Mouse (Mus musculus) erythroblast, embryonic 14.5 days (primary cell): ENCODE data around the gene Tbl1xr1. TPM values are rescaled to one million over a fixed set of nuclear protein-coding genes. Genes with fewer than 3 reads are reported as not detected.
A peak's percentile ranks its signal among the peaks of the same experiment; 100 is the strongest.

ENCODE experiments used
- H3K27me3 ChIP-seq: 2 replicates; pipeline ENCODE4 v1.6.1; 2012; ENCODE audit warnings: inconsistent platforms; ENCODE audit not compliant: control insufficient read depth
- H3K36me3 ChIP-seq: 2 replicates; pipeline ENCODE4 v1.6.1; 2012; ENCODE audit warnings: mild to moderate bottlenecking, inconsistent platforms; ENCODE audit not compliant: control insufficient read depth
- H3K4me1 ChIP-seq: 2 replicates; pipeline ENCODE4 v1.6.1; 2012; ENCODE audit warnings: inconsistent platforms; ENCODE audit not compliant: control insufficient read depth
- H3K4me3 ChIP-seq: replicated peaks from 2 replicates; pipeline ENCODE3; 2012; ENCODE audit warnings: moderate library complexity, mild to moderate bottlenecking, inconsistent platforms
- H3K9me3 ChIP-seq: 2 replicates; pipeline ENCODE4 v1.6.1; 2012; ENCODE audit warnings: low read length, inconsistent platforms, mixed read lengths; ENCODE audit not compliant: control insufficient read depth
- GATA1 ChIP-seq: IDR thresholded peaks from 2 replicates; pipeline ENCODE4 v1.6.1; 2012; ENCODE audit warnings: low read length, inconsistent platforms, mixed read lengths
- TAL1 ChIP-seq: IDR thresholded peaks from 3 replicates; pipeline ENCODE4 v1.6.1; 2012; ENCODE audit warnings: low read length, inconsistent platforms, mixed read lengths
- polyA plus RNA-seq: library from polyadenylated mRNA; stranded (reverse); fragments of >175 nt; gene quantifications from 2 replicates; pipeline ENCODE4 v1.2.3, GENCODE M21; 2012

Gene Tbl1xr1
- polyA plus RNA-seq: 0.02 and 0.53 TPM in 2 replicates

DNA sequence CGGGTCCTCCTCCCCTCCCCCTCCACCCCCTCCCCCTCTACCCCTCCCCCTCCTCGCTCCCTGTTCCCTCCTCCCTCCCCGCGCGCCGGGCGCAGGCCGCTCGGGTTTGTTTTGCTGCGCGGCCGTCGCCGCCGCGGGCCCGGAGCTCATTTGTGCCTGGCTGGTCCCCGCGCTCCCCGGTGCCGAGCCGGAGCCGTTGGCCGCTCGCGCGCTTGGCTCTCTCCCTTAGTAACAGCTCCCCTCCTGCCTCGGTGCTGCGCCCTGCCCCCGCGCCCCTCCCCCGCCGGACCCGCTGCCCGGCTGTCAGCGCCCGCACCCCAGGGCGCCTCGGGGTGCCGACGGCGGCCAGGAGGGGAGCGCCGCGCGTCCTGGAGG, at the start of gene Tbl1xr1:
TSS of gene Tbl1xr1 (plus strand) at position 92 of the 375 bp plus-strand sequence.
- Histone ChIP-seq H3K4me3 (peak within 1 kb of the TSS; percentile 84), H3K4me1 (peaks cover 51% of the 10 kb centered on the region), H3K9me3 (no peaks in the 10 kb centered on the region), H3K27me3 (no peaks in the 10 kb centered on the region), H3K36me3 (peaks cover 10% of the 10 kb centered on the region)
- TF ChIP-seq TAL1: no peak
- no peak for TF ChIP-seq GATA1

DNA sequence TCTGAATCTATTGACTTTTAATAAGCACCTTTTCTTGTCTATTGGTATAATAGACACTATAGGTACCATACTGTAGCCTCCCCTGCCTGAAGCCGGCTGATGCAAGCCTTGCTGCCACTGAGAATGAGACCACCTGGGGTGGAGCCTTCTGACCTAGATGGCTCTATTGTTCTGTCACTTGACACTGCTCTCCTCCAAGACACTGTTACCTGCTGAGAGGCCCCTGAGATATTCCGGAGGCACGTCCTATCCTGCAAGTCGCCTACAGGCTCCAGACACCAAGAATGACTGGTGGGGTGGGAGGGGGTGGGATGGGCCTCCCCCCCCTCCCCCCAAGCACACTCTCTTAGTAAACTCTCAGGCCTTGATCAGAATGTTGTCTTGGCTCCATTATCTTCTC, 38.4 kb upstream of the Tbl1xr1 start:
- Histone ChIP-seq H3K4me3 (no peak overlapping the region), H3K4me1 (no peaks in the 10 kb centered on the region), H3K36me3 (no peaks in the 10 kb centered on the region), H3K9me3 (no peaks in the 10 kb centered on the region), H3K27me3 (no peaks in the 10 kb centered on the region)
- no peak for TF ChIP-seq GATA1
- TF ChIP-seq TAL1: no peak

DNA sequence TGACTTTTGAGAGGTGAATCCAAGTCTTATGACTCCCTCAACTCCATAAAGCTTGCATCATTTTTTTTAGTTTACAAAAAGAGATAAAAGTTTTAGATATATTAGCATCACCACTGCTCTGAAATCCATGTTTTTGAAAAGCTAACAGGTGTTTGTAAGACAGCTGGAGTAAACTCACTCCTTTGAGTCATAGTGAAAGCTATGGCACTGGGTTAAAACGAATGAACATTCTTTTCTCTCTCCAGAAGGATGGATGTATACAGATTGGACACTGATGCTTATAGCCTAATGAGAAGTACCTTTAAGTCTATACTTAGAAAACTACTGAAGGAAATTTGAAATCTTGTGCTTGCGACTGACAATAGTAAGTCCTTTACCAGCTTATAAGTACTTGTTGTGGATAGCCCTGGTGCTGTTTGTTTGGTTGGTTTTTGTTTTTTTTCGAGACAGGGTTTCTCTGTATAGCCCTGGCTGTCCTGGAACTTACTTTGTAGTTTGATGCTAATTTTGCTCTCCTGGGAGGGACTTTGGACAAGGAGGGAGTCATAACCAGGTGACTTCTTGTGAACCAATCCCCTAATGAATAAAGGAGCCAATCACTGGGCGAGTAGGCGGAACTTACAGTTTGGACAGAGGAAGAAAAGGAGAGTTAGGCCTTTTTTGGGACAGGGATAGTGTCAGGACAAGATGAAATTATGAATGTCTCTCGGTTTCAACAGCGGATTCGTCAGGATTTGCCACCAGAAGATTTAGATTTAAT, 37.2 kb upstream of the Tbl1xr1 start:
- Histone ChIP-seq H3K36me3 (no peaks in the 10 kb centered on the region), H3K9me3 (no peaks in the 10 kb centered on the region), H3K27me3 (no peaks in the 10 kb centered on the region), H3K4me1 (no peaks in the 10 kb centered on the region), H3K4me3 (no peak overlapping the region)
- TF ChIP-seq TAL1 (no peak), GATA1 (no peak)

DNA sequence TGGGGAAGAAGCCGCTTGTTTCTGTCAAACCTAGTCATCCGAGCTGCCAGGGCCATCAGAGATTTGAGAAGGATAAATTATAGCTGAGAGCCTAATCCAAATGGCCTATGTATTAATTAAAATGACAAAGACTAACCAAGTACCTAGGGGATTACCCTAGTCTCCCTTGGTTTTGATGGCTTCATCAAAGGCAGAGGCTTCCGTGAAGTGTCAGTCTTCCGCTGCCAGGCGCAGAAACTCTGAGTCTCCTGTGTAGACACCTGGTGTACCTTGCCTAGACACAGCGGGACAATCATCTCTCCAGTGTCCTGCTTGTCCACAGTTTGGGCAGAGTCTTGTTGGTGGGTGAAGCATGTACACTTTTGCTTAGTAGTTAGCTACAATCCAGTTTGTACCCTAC, 35.8 kb upstream of the Tbl1xr1 start:
- no peaks in the 10 kb centered on the region for H3K4me1 ChIP-seq
- no peaks in the 10 kb centered on the region for H3K9me3 ChIP-seq
- no peaks in the 10 kb centered on the region for H3K36me3 ChIP-seq
- no peaks in the 10 kb centered on the region for H3K27me3 ChIP-seq
- H3K4me3 ChIP-seq: no peak overlapping the region
- TF ChIP-seq GATA1: no peak
- no peak for TF ChIP-seq TAL1

DNA sequence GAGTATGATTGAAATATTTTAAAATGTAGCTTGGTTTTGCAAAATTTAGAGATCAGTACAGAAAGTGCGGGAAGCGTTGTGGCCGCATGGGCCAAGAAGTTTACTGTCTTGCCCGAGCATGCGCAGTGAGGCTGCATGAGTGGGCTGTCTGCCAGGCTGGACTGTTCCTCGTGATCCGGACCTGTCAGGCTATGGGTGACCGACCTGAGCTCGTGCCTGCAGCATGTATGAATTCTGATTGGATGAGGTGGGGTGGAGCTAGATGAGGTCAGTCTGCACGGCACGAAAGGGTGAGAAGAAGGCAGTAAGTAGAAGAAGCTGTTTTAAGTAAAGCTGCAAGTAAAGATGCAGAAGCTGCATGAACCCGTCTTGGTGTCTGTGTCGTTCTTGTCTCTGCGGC, 29.2 kb upstream of the Tbl1xr1 start:
- H3K36me3 ChIP-seq: no peaks in the 10 kb centered on the region
- H3K4me1 ChIP-seq: no peaks in the 10 kb centered on the region
- H3K9me3 ChIP-seq: no peaks in the 10 kb centered on the region
- no peaks in the 10 kb centered on the region for H3K27me3 ChIP-seq
- no peak for TF ChIP-seq TAL1
- TF ChIP-seq GATA1: no peak
- H3K4me3 ChIP-seq: no peak overlapping the region

DNA sequence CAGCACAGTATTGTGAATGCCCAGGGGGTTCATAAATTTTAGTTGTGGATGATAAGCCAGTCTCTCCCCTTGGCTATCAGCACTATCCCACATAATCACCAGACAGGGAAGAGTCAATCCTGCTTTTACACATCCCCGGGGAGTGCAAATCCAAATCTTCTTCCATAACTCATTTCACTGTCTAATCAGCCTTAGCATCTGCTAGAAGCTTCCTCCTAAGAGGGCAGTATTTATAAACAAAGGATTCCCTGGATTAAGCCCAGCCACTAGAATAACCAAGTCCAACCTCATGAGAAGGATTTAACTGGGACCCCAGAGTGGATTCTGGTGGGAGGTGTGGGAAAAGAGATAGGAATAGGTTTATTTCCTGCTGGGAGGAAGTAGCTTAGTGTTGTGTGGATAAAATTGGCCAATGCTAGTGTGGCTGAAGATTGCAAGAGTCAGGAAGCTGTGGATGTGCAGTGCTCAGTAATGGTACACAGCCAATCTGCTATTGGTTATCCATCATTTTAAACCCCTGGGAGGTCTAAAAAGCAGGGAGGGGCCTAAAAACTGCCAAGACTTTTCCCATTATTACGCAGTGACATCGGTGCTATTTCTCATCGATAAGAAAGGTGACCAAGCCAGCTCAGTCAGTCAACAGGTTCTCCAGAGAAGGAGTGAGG, 19.7 kb upstream of the Tbl1xr1 start:
- no peak overlapping the region for H3K4me3 ChIP-seq
- TF ChIP-seq TAL1 (no peak), GATA1 (no peak)

DNA sequence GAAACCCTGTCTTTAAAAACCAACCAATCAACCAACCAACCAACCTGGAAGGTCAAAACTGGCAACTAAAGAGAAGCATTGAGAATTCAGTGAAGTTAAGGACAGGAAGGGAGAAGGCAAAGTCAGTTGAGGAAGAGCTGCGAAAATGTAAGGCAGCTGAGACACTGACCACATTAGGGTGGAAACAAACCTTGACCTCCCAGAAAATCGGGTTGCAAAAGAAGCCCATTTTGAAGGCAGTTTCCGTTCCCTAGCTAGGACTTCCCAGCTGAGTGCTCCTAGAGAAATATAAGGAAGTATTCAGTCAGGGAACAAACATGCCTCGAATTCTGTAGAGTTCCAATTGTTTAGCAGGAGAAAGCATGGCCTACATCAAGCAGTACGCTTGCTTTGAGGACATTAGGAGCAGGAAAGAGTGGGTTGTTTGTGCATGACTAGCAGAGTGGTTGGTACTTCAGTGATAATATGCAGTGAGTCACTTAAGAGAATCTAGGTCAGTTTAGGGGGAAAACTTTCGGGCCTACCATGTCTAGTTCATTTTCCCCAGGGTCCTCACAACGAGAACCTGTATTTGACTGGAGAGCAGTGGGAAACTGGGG, 18.1 kb upstream of the Tbl1xr1 start:
- TF ChIP-seq GATA1: no peak
- TF ChIP-seq TAL1: no peak
- Histone ChIP-seq H3K4me3 (no peak overlapping the region), H3K4me1 (no peaks in the 10 kb centered on the region), H3K27me3 (no peaks in the 10 kb centered on the region), H3K9me3 (no peaks in the 10 kb centered on the region), H3K36me3 (no peaks in the 10 kb centered on the region)

More for the DNA sequence above, 19.7 kb upstream of the Tbl1xr1 start:
- no peaks in the 10 kb centered on the region for H3K4me1 ChIP-seq
- H3K27me3 ChIP-seq: no peaks in the 10 kb centered on the region
- H3K9me3 ChIP-seq: no peaks in the 10 kb centered on the region
- H3K36me3 ChIP-seq: no peaks in the 10 kb centered on the region

DNA sequence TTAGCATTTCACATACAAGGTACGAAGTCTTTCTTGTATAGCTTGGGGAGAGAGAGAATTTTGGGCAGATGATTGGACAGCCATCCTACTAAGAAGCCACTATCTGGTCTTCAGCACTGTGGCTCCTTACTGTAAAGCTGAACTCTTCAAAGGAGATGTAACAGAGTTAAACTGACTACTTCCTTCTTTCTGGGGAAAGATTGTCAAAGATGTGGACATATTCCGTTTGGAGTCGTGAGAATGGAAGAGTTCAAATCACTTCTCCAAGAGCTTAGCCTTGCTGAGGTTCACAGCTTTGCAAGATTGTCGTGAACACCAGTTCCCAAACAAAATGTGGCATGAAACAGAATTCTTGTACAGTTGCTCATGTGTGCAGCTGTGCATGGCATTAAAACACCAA, 15.3 kb upstream of the Tbl1xr1 start:
- TF ChIP-seq TAL1: no peak
- no peak for TF ChIP-seq GATA1
- H3K9me3 ChIP-seq: no peaks in the 10 kb centered on the region

DNA sequence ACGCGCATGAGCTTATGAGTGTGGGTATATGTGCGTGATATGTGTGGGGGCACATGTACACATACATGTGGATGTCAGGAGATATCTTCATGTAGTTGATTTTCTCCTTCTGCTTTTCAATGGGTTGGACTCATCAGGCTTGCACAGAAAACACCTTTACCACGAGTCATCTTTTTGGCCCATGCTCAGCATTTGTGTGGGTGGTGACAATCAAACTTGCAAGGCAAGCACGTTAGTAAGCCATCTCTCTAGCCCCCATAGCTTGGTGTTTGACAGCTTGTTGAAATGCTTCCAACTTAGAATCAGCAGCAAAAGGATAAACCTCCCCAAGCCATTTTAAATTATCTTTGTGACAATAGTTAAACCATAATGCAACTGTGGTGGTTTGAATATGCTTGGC, 7.8 kb upstream of the Tbl1xr1 start:
- Histone ChIP-seq H3K36me3 (no peaks in the 10 kb centered on the region), H3K9me3 (no peaks in the 10 kb centered on the region), H3K4me3 (no peak overlapping the region), H3K4me1 (no peaks in the 10 kb centered on the region), H3K27me3 (no peaks in the 10 kb centered on the region)
- TF ChIP-seq TAL1 (no peak), GATA1 (no peak)

More for the DNA sequence above, 15.3 kb upstream of the Tbl1xr1 start:
- Histone ChIP-seq H3K27me3 (no peaks in the 10 kb centered on the region), H3K4me1 (no peaks in the 10 kb centered on the region), H3K36me3 (no peaks in the 10 kb centered on the region), H3K4me3 (no peak overlapping the region)
